Mouse (Mus musculus): ENCODE results near the gene Wdr4.
"Not testable (repeated sequence)": the region's sequence is repeated elsewhere in the genome, so short reads cannot be mapped to it uniquely, and the experiment has no call there.

Wdr4 gene

DNA sequence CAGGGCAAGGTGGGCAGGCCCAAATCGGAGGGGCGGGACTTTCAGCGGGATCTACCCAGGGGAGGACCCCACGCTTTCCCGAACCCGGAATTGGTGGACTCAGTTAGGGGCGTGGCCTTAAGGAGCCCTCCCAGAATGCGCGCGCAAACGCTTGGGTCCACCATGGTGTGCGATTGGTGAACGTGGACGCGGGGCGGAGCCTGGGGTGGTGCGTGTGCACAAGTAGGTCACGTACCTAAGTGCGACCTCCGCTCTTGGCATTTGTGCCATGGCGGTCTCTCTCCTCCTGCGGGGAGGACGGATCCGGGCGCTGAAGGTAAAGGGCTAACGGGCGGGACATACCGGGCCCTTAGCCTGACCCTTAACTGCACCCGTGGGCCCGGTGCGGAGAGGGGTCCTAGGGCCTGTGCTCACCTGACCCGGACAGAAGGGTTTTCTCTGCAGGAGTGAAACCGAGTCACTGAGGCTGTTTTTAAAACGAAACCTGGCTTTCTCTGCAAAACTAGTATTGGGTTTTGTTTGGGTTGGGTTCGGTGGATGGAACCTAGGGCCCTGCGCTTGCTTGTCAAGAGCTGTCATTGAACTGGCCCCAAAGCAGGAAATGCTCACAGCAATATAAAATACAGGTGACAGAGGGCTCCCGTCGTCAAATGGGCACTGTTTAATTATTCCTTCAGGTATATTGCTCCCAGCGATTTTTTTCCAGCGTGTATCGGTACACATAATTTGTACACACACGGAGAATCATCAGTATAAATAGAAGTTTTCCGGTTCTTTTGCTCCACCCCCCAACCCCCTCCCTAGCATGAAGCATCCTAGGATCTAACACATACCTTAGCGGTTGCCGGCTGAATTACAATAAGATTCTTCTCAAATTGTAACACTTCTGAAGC is at the start of gene Wdr4, which contains the start of gene Ndufv3:
Gene Wdr4 (minus strand): TSS at position 35 of the 893 bp plus-strand sequence.
Gene Ndufv3 (plus strand): TSS at position 170 of the 893 bp plus-strand sequence.
- peak; percentile 99 for DNase-seq (ENCODE audit: low spot score in 2 of 2)

DNA sequence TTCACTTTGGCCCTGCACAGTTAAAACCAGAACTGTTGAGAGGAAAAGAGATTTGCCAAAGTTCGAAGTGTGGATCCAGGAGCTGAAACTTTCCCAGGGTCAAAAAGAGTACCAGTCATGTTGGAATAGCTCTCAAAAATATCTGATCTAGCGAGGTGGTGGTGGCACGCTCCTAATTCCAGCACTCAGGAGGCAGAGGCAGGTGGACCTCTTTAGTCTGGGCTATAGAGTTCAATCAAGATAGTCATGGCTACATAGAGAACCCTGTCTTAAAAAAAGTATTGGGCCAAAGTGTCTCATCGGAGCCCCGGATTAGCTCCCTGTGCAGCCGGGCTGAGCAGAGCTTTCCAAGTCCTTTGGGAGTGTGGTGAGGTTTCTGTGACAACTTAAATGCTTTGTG is 46.5 kb upstream of the Wdr4 start:
- DNase-seq (ENCODE audit: low spot score in 2 of 2): no peak

DNA sequence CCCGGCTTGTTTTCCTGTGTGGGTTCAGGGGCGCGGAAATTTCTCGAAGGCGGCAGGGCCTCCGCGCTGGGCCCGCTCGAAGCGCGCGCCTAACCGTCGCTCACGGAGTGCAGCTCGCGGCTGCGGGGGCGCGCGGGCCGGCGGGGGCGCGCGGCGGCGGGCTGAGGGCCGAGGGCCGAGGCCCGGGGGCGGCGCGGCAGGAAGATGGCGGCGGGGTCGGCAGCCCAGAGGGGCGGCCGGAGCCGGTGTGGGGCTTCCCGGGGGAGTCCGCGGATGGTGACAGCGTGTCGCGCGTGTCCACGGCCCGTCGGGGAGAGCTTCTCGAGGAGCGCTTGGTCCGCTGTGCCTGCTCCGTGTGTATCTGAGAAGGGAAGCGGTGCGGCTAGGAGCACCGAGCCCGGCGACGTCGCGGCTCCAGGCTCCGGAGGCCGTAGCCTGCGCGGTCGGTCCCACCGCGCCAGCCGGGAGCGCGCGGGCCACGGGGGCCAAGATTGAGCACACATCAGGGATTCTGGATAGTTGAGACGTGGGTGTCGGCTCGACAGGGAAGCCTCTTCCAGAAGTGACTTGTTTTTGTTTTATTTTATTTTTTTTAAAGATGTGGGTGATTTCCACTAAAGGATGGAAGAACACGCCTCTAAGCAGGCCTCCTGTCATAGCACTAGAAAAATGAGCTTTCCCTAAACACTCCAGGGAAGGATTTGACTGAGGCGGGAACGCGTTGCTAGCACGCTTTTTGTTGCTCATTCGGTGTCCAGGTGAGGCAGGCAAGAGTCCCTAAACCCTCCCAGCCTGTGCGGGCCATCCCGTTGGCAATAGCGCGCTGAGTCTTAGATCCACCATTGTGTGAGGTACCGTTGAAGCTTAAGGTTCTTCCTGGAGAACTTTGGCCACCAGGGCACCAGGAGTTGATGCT is 45.6 kb upstream of the Wdr4 start:
- peak; percentile 83 to 84 for DNase-seq (ENCODE audit: low spot score in 2 of 2)

- no peak for DNase-seq (ENCODE audit: low spot score in 2 of 2)
Observed at GRCm38 (mm10) chr17:31564858-31565140, 45.0 kb upstream of the Wdr4 start.

GRCm38 (mm10) chr17:31564015-31564857 is 44.5 kb upstream of the Wdr4 start, which contains the start of gene Pknox1:
Gene Pknox1, plus strand, starts transcription at chr17:31564734.
- peak; percentile 99 to 100 for DNase-seq (ENCODE audit: low spot score in 2 of 2)

DNA sequence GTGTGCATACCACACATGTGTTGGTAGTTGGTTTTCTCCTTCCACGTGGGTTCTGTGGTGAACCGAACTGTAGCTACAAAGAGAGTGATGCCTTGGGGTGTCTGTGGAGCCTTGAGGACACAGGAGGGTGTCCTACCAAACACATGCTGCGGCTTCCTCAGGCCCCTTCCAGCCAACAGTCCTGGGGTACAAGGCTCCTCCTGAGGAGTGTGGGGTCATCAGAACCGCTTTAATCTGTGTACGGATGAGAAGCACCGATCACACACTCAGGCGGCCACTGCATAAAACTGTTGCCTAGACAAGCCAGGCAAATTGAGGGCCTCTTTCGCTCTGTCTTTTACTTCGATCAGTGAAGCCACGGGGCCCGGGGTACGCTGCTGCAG is 43.8 kb upstream of the Wdr4 start:
- peak; percentile 66 for DNase-seq (ENCODE audit: low spot score in 2 of 2)

DNA sequence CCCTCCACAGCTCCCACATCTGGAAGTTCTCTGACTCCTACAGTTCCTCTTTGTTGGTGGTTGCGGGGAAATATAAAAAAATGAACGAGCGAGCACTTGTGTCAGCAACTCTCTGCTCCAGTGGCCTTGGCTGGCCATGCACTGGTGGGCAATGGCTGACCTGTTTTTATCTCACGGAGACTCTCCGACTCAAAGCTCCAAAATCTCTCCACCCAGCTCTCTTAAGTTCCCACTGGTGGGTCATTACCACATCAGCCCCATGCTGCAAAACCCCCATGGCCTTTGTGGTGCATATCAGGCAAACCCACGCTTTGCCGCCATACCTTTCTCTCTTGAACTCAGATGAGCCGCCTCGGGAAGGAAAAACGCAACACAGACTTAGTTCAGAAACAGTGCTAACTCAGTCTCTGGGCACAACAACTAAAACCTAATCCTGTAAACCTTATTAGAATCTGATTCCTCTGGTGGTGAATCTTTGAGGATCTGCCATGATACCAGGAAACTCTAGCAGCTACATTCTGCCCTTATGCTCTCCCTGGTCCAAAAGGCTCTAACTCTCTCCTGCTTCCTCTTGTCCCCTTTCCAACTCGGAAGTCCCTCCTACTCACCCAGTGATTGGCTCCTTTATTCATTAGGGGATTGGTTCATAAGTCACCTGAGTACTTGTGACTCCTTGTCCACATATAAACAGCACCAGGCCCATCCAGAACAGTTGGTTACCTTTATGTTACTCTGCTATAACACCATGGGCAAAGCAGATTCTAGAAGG is 39.4 kb upstream of the Wdr4 start:
- no peak for DNase-seq (ENCODE audit: low spot score in 2 of 2)

GRCm38 (mm10) chr17:31557947-31558542 is 38.3 kb upstream of the Wdr4 start:
- DNase-seq (ENCODE audit: low spot score in 2 of 2): no peak

DNA sequence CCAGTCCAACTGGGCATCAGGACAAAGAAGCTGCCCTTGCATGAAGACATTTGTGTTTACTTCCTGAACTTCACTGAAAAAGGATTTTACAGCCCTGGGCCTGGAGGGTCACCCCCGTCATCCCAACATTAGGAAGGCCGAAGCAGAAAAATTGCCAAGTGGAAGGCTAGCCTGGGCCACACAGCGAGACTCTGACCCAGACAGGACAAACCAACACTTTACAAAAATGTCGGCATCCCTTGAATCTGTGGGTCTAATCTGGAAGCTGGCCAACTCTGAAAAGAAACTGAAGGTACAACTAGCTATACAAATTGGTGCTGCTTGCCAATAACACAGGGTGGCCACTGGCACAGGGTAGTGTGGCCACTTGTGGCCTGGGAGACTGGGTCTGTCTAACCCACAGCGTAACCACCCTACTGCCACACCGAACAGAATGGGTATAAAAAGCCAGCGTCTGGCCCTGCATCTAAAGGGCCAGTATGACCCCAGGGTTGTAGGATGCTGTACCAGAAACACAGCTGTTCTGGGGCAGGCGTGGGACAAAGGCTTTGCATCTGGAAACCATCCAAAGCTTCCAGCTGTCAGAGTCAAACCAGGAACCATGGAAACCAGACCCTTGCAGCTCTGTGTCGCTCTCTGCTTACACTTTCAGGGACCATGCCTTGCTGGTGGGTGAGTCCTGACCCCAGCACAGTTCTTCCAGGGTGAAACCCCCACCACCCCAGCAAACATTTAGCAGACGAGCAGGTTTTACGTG is 37.5 kb upstream of the Wdr4 start:
- DNase-seq (ENCODE audit: low spot score in 2 of 2): peak; percentile 54 to 61

GRCm38 (mm10) chr17:31556253-31556652 is 36.5 kb upstream of the Wdr4 start:
- DNase-seq (ENCODE audit: low spot score in 2 of 2): no peak

DNA sequence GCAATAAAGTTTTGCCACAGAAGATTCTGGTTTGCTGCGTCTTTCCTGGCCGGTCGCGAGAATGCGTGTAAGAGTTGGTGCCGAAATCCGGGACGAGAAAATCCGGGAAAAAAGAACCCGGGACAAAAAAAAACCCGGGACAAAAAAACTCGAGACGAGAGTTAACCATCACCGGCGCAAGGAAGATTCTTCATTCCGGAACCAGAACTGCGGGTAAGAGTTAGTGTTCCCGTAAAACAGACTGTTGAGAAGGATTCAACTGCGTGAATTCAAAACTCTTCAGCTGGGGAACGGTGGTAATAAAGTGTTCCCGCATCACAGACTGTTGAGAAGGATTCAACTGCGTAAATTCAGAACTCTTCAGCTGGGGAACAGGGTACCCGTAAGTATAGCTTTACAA is 32.8 kb upstream of the Wdr4 start:
- not testable (repeated sequence) for DNase-seq (ENCODE audit: low spot score in 2 of 2)

GRCm38 (mm10) chr17:31549389-31549788 is 29.6 kb upstream of the Wdr4 start:
- DNase-seq (ENCODE audit: low spot score in 2 of 2): no peak

DNA sequence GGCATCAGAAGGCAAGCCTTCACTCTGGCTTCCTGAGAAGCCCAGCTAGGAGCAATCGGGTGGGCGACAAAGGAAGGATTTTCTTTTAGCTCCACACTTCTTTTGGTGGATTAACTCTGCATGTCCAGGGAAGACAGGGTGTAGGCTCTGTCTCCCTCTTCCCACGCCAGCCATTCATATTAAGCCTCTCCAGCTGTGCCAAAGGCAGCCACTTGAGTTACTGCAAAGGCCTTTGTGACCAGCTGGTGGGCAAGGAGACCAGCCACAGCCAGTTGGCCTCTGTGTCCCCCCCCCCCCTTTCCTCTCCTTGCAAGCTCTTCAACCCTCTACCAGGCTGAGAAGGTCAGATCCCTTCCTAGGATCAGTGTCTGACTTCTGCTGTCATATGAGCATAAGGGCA is 28.2 kb upstream of the Wdr4 start:
- no peak for DNase-seq (ENCODE audit: low spot score in 2 of 2)

DNA sequence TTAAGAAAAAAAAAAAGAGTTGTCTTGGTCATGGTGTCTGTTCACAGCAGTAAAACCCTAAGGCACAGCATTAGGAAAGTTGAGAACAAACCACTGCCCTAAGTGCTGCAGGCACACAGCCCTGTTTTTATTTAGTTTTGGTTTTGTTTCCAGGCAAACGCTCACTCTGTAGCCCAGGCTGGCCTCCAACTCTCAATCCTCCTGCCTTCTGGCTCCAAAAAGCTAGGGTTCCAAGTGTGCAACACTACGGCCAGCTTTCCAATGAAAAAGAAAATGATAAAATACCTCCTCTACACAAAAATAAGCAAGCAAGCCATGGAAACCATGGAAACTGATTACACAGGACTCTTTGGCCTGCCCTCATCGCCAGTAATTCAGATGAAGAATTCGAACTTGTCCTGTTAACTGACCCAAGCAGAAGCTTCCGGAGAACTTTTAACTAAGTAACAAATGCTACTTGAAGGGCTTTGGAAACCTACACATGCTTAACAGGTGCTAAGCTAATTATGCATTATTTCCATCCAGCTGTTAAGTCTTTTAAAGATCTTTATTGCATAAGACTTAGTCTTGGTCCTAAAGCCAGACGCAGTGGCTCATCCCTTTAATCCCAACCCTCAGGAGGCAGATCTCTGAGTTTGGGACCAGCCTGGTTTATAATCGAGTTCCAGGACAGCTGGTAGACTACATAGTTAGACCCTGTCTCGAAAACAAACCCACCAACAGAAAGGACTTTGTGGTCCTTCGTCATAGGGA is 26.8 kb upstream of the Wdr4 start:
- no peak for DNase-seq (ENCODE audit: low spot score in 2 of 2)

GRCm38 (mm10) chr17:31543574-31543973 is 23.8 kb upstream of the Wdr4 start:
- no peak for DNase-seq (ENCODE audit: low spot score in 2 of 2)

GRCm38 (mm10) chr17:31541460-31541831 is 21.7 kb upstream of the Wdr4 start:
- DNase-seq (ENCODE audit: low spot score in 2 of 2): peak; percentile 46 to 59

DNA sequence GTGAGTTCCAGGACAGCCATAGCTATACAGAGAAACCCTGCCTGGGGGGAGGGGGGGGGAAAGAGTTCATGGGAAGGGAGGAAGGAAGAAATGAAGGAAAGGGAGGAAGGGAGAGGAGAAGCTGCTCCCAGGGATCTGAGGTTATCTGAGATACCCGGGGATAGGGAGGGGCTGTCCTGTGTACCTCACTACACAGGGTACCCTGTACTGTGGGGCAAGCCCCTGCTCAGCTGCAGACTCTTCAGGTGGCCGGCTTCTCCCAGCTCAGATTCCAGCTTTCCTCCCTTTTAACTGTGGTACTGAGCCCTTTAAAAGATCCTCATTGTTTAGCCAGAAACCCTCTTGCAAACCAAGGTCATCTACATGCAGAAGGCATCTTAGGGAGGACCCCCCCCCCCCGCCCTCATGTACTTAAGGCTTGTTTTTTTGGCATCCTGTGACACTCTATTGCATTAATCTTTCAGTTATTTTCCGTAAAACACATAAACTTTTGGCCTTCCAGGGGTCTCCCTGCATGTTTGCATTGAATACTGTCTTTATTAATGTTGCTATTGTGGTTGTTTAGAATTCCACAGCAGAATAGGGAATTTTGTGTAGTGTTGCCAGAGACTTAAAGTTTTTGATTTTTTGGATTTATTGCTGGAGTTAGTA is 21.2 kb upstream of the Wdr4 start:
- no peak for DNase-seq (ENCODE audit: low spot score in 2 of 2)

- no peak for DNase-seq (ENCODE audit: low spot score in 2 of 2)
Observed at GRCm38 (mm10) chr17:31540101-31540500, 20.3 kb upstream of the Wdr4 start.

All from right cerebral cortex, postnatal 10 days (tissue).